ENCODE assay signal across 12 mouse cellular contexts in genomic region chr12:80834156-80834900, GRCm38 (mm10). TPM values are rescaled to one million over a fixed set of nuclear protein-coding genes. Genes with fewer than 3 reads are reported as not detected.
DNase-seq lines count a peak whose midpoint lies in the region; ATAC-seq lines count a peak whose summit lies in the region.
"Had no signal": no experiment of that assay in that cellular context is flagged by ENCODE, and none has a peak within 500 bp of the region (broad histone marks: within the 10 kb centered on the region; RNA-seq: fewer than 3 reads in every experiment).

No protein-coding gene starts in this region.

- no peak overlapping the region for H3K27ac ChIP-seq in liver, embryonic 16.5 days (ENCODE audit: low read length)
- no peak overlapping the region for H3K27ac ChIP-seq in forebrain, embryonic 15.5 days (replicated peaks)
- no peak overlapping the region for H3K27ac ChIP-seq in heart, embryonic 10.5 days
- H3K27ac ChIP-seq: embryonic facial prominence, embryonic 15.5 days; hindbrain, embryonic 15.5 days; midbrain, embryonic 13.5 days had no signal

- no peaks in the 10 kb centered on the region for H3K9me3 ChIP-seq in liver, embryonic 16.5 days (replicated peaks; ENCODE audit: control insufficient read depth, low read length)
- H3K9me3 ChIP-seq in forebrain, embryonic 15.5 days: no peaks in the 10 kb centered on the region
- H3K9me3 ChIP-seq in heart, embryonic 10.5 days: no peaks in the 10 kb centered on the region
- H3K9me3 ChIP-seq: embryonic facial prominence, embryonic 15.5 days; hindbrain, embryonic 15.5 days; midbrain, embryonic 13.5 days had no signal

- H3K36me3 ChIP-seq in liver, embryonic 16.5 days (ENCODE audit: control insufficient read depth, insufficient read depth): peaks cover 1% of the 10 kb centered on the region; the same call in 1 of the 2 replicates
- no peaks in the 10 kb centered on the region for H3K36me3 ChIP-seq in forebrain, embryonic 15.5 days
- H3K36me3 ChIP-seq in heart, embryonic 10.5 days: no peaks in the 10 kb centered on the region
- H3K36me3 ChIP-seq: embryonic facial prominence, embryonic 15.5 days; hindbrain, embryonic 15.5 days had no signal

- H3K9ac ChIP-seq in liver, embryonic 16.5 days (ENCODE audit: low read depth, low read length): no peak overlapping the region
- H3K9ac ChIP-seq in forebrain, embryonic 15.5 days (replicated peaks): no peak overlapping the region
- H3K9ac ChIP-seq: embryonic facial prominence, embryonic 15.5 days; hindbrain, embryonic 15.5 days; midbrain, embryonic 13.5 days had no signal

- ATAC-seq in liver, embryonic 16.5 days (ENCODE audit: low read depth): peak; percentile 68
- ATAC-seq in forebrain, embryonic 15.5 days (replicated peaks): no peak
- ATAC-seq: midbrain, embryonic 13.5 days had no signal

- WGBS in liver, embryonic 16.5 days (ENCODE audit: insufficient replicate concordance): 83% methylated on average over 3 of the region's 3 CpGs
- WGBS in forebrain, embryonic 15.5 days: 99% methylated on average over 3 of the region's 3 CpGs
- 94% methylated on average over 3 of the region's 3 CpGs for WGBS in heart, embryonic 10.5 days

- DNase-seq in cerebellum, adult 11 months: peak; percentile 46
- no peak for DNase-seq in cerebellum, postnatal 4 days (ENCODE audit: low spot score in 2 of 2)
- DNase-seq in urinary bladder, postnatal 14 days (ENCODE audit: low spot score): peak; percentile 75
- no peak for DNase-seq in urinary bladder, postnatal 4 days (ENCODE audit: low spot score in 2 of 2)
- DNase-seq in urinary bladder, postnatal 36 days (ENCODE audit: low spot score in 2 of 2): peak; percentile 41 to 62
- no peak for DNase-seq in heart, embryonic 10.5 days (ENCODE audit: low spot score)
- DNase-seq: gastrocnemius, postnatal 25 days had no signal

- H3K27me3 ChIP-seq in liver, embryonic 16.5 days (ENCODE audit: control insufficient read depth, insufficient read depth, low read depth, low read length): no peaks in the 10 kb centered on the region
- no peaks in the 10 kb centered on the region for H3K27me3 ChIP-seq in forebrain, embryonic 15.5 days
- H3K27me3 ChIP-seq in heart, embryonic 10.5 days (ENCODE audit: insufficient read depth, poor library complexity, severe bottlenecking): no peaks in the 10 kb centered on the region
- H3K27me3 ChIP-seq: embryonic facial prominence, embryonic 15.5 days; hindbrain, embryonic 15.5 days; midbrain, embryonic 13.5 days had no signal

- H3K4me1 ChIP-seq in liver, embryonic 16.5 days (ENCODE audit: control insufficient read depth, low read depth, low read length): peaks cover 30% of the 10 kb centered on the region
- no peaks in the 10 kb centered on the region; the same call in 1 of the 2 replicates for H3K4me1 ChIP-seq in forebrain, embryonic 15.5 days
- H3K4me1 ChIP-seq in heart, embryonic 10.5 days: peaks cover 11% of the 10 kb centered on the region
- H3K4me1 ChIP-seq: midbrain, embryonic 13.5 days had no signal

- H3K4me2 ChIP-seq in liver, embryonic 16.5 days (ENCODE audit: low read depth, low read length): no peak overlapping the region
- no peak overlapping the region for H3K4me2 ChIP-seq in forebrain, embryonic 15.5 days (replicated peaks)
- H3K4me2 ChIP-seq: embryonic facial prominence, embryonic 15.5 days; hindbrain, embryonic 15.5 days; midbrain, embryonic 13.5 days had no signal

- H3K4me3 ChIP-seq in liver, embryonic 16.5 days (ENCODE audit: low read depth, low read length): no peak overlapping the region
- no peak overlapping the region for H3K4me3 ChIP-seq in forebrain, embryonic 15.5 days
- no peak overlapping the region for H3K4me3 ChIP-seq in heart, embryonic 10.5 days
- H3K4me3 ChIP-seq: embryonic facial prominence, embryonic 15.5 days; hindbrain, embryonic 15.5 days; midbrain, embryonic 13.5 days had no signal

RNA-seq across cellular contexts. Expression of gene Susd6, which starts 44.0 kb away (rescaled TPM):
- 14.6 and 15.2 TPM in 2 replicates for polyA plus RNA-seq in liver, embryonic 16.5 days (2015; fragmentation: Nextera tagmentation; extraction: Ambion mirVana)
- polyA plus RNA-seq in forebrain, embryonic 15.5 days (2015; fragmentation: Nextera tagmentation; extraction: Ambion mirVana): 13.9 and 14.3 TPM in 2 replicates
- 14.9 and 16.5 TPM in 2 replicates for polyA plus RNA-seq in heart, embryonic 10.5 days (2016; fragmentation: Nextera tagmentation; extraction: Ambion mirVana)

Comparison
In these comparisons a context has a peak if more than half of its experiments do, and no peak if none do; other contexts are left out.
1. DNase-seq: peak in cerebellum, adult 11 months (single experiment), urinary bladder, postnatal 14 days (single experiment) and urinary bladder, postnatal 36 days (2 of 2); none in cerebellum, postnatal 4 days (0 of 2), urinary bladder, postnatal 4 days (0 of 2) and heart, embryonic 10.5 days (single experiment).